Mouse (Mus musculus): ENCODE results near the gene Ifih1. TPM values are rescaled to one million over a fixed set of nuclear protein-coding genes. Genes with fewer than 3 reads are reported as not detected.

Ifih1 gene
- total and polyA plus RNA-seq, 3 experiments: 2.0 to 3.6 (median 2.2) TPM

GRCm38 (mm10) chr2:62654519-62655338 is 8.7 kb upstream of the Ifih1 start (continued):
- TF ChIP-seq NELFE (IDR thresholded peaks at IDR 0.05; ENCODE audit: low read depth, low read length) (no peak), MEF2A (IDR thresholded peaks at IDR 0.05; ENCODE audit: borderline replicate concordance, low read depth, low read length) (no peak), MAFK (IDR thresholded peaks at IDR 0.05; ENCODE audit: insufficient replicate concordance, low read length) (no peak), JUN (IDR thresholded peaks at IDR 0.05; ENCODE audit: insufficient read depth, low read depth, low read length) (no peak)

- TF ChIP-seq ETS1 (conservative IDR thresholded peaks at IDR 0.05; ENCODE audit: low read depth, low read length): no peak
- H3K36me3 ChIP-seq (replicated peaks in 1 of 2; ENCODE audit: control insufficient read depth in 1 of 2, insufficient read depth in 1 of 2, low read length in 1 of 2): no peaks in the 10 kb centered on the region
- in situ Hi-C loops (cut with MboI; ENCODE audit: low pct_ligation_motif_present, low pct_unique_long_range_greater_than_20kb, low sequenced_read_pairs) (no loop called here), dilution Hi-C loops (cut with MboI; ENCODE audit: extremely low pct_ligation_motif_present, extremely low pct_unique_long_range_greater_than_20kb, low sequenced_read_pairs) (no loop called here)
- H3K9ac ChIP-seq (ENCODE audit: insufficient read depth, low read depth): no peak overlapping the region
- H3K27ac ChIP-seq (ENCODE audit: insufficient read depth, low read depth): no peak overlapping the region
- H3K27me3 ChIP-seq (replicated peaks): no peaks in the 10 kb centered on the region
- H3K4me3 ChIP-seq (replicated peaks in 1 of 3; ENCODE audit: low read depth in 2 of 3, low read length in 2 of 3, poor library complexity in 1 of 3): no peak overlapping the region
- no peak overlapping the region for H3K4me2 ChIP-seq (ENCODE audit: insufficient read depth, low read depth, poor library complexity, severe bottlenecking)
- H3K4me1 ChIP-seq (ENCODE audit: control insufficient read depth in 1 of 2, insufficient read depth in 2 of 2): no peaks in the 10 kb centered on the region
- DNase-seq (ENCODE audit: extremely low read depth): no peak
- no peaks in the 10 kb centered on the region for H3K79me2 ChIP-seq (replicated peaks; ENCODE audit: control insufficient read depth, extremely low read depth, insufficient read depth, poor library complexity, severe bottlenecking)
- H3K9me3 ChIP-seq (replicated peaks; ENCODE audit: low read length): no peaks in the 10 kb centered on the region
Observed at GRCm38 (mm10) chr2:62652466-62652865, 6.4 kb upstream of the Ifih1 start.

DNA sequence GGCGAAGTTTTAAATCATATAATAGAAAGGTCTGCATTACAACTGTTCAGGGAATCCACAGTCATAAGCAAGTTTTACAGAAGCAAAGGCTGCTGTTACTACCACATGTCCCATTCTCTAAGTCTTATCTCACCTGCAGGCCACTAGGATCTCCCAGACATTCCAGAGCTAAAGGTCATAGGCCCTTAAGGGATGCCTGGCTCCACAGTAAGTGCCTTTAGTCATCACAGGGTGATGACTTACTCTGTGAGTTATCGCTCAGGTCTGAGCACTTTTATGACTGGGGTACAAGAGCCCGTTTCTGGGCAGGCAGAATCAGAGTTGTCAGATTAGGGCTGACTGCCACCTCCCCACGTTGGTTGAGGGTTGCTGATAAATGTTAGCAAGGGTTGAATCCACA is 5.8 kb upstream of the Ifih1 start:
- no peak for DNase-seq (ENCODE audit: extremely low read depth)
- Histone ChIP-seq H3K9me3 (replicated peaks; ENCODE audit: low read length) (no peaks in the 10 kb centered on the region), H3K79me2 (replicated peaks; ENCODE audit: control insufficient read depth, extremely low read depth, insufficient read depth, poor library complexity, severe bottlenecking) (no peaks in the 10 kb centered on the region), H3K36me3 (replicated peaks in 1 of 2; ENCODE audit: control insufficient read depth in 1 of 2, insufficient read depth in 1 of 2, low read length in 1 of 2) (no peaks in the 10 kb centered on the region), H3K4me1 (ENCODE audit: control insufficient read depth in 1 of 2, insufficient read depth in 2 of 2) (no peaks in the 10 kb centered on the region), H3K4me2 (ENCODE audit: insufficient read depth, low read depth, poor library complexity, severe bottlenecking) (no peak overlapping the region), H3K9ac (ENCODE audit: insufficient read depth, low read depth) (no peak overlapping the region), H3K4me3 (replicated peaks in 1 of 3; ENCODE audit: low read depth in 2 of 3, low read length in 2 of 3, poor library complexity in 1 of 3) (no peak overlapping the region), H3K27ac (ENCODE audit: insufficient read depth, low read depth) (no peak overlapping the region), H3K27me3 (replicated peaks) (no peaks in the 10 kb centered on the region)
- TF ChIP-seq USF1 (IDR thresholded peaks at IDR 0.05; ENCODE audit: low read depth, low read length) (no peak), MXI1 (IDR thresholded peaks at IDR 0.05; ENCODE audit: low read depth, low read length) (no peak), KAT2A (IDR thresholded peaks at IDR 0.05; ENCODE audit: insufficient replicate concordance, low read length) (no peak), ZMIZ1 (IDR thresholded peaks at IDR 0.05; ENCODE audit: low read depth, low read length) (no peak), JUN (IDR thresholded peaks at IDR 0.05; ENCODE audit: insufficient read depth, low read depth, low read length) (no peak), CHD1 (IDR thresholded peaks at IDR 0.05; ENCODE audit: low read depth, low read length) (no peak), ZKSCAN1 (IDR thresholded peaks at IDR 0.05; ENCODE audit: borderline replicate concordance, low read depth, low read length) (no peak), HCFC1 (IDR thresholded peaks at IDR 0.05; ENCODE audit: low read depth, low read length) (no peak), NRF1 (IDR thresholded peaks at IDR 0.05; ENCODE audit: low read depth, low read length) (no peak), MAZ (IDR thresholded peaks at IDR 0.05; ENCODE audit: low read depth, low read length) (no peak), PAX5 (IDR thresholded peaks at IDR 0.05; ENCODE audit: low read length) (no peak), EP300 (IDR thresholded peaks at IDR 0.05; ENCODE audit: low read length) (no peak), ELF1 (IDR thresholded peaks at IDR 0.05; ENCODE audit: low read depth, low read length) (no peak), MAFK (IDR thresholded peaks at IDR 0.05; ENCODE audit: insufficient replicate concordance, low read length) (no peak)
- in situ Hi-C loops (cut with MboI; ENCODE audit: low pct_ligation_motif_present, low pct_unique_long_range_greater_than_20kb, low sequenced_read_pairs): no loop called here
- dilution Hi-C loops (cut with MboI; ENCODE audit: extremely low pct_ligation_motif_present, extremely low pct_unique_long_range_greater_than_20kb, low sequenced_read_pairs): no loop called here
